Mouse (Mus musculus) forebrain, embryonic 14.5 days (tissue): ENCODE data around the gene BC107364. TPM values are rescaled to one million over a fixed set of nuclear protein-coding genes. Genes with fewer than 3 reads are reported as not detected.
"Not testable (repeated sequence)": the region's sequence is repeated elsewhere in the genome, so short reads cannot be mapped to it uniquely, and the experiment has no call there.

Experiments
- ATAC-seq: fragments of 200-750 bp; cut with Nextera tagmentation; 2 replicates; pipeline ENCODE4 v1.8.0; 2017; ENCODE audit warnings: mild to moderate bottlenecking, moderate library complexity
- DNase-seq: peaks from one replicate; pipeline ENCODE4 v3.0.0-alpha.2; 2015; ENCODE audit warnings: low spot score
- H3K27ac ChIP-seq: fragments of 300-500 bp; sonication (generic); 2 replicates; pipeline ENCODE4 v1.5.1; 2014; ENCODE audit warnings: low read depth, mild to moderate bottlenecking, control low read depth, low read length, moderate library complexity
- H3K27me3 ChIP-seq: fragments of 300-500 bp; sonication (generic); replicated peaks from 2 replicates; pipeline ENCODE4 v1.6.1; 2014; ENCODE audit warnings: low read length, control low read depth, mixed read lengths; ENCODE audit not compliant: control insufficient read depth, insufficient read depth
- H3K36me3 ChIP-seq: fragments of 300-500 bp; sonication (generic); 2 replicates; pipeline ENCODE4 v1.6.1; 2014; ENCODE audit warnings: low read length, control low read depth; ENCODE audit not compliant: control insufficient read depth, insufficient read depth
- H3K4me1 ChIP-seq: fragments of 300-500 bp; sonication (generic); 2 replicates; pipeline ENCODE4 v1.6.1; 2014; ENCODE audit warnings: antibody characterized with exemption, low read length, control low read depth; ENCODE audit not compliant: control insufficient read depth, insufficient read depth
- H3K4me2 ChIP-seq: fragments of 300-500 bp; sonication (generic); 2 replicates; pipeline ENCODE4 v1.6.1; 2014; ENCODE audit warnings: mild to moderate bottlenecking, control low read depth, low read length
- H3K4me3 ChIP-seq: fragments of 300-500 bp; sonication (generic); 2 replicates; pipeline ENCODE4 v1.5.1; 2014; ENCODE audit warnings: low read depth, low read length, control low read depth
- H3K9ac ChIP-seq: fragments of 300-500 bp; sonication (generic); 2 replicates; pipeline ENCODE4 v1.6.1; 2014; ENCODE audit warnings: mild to moderate bottlenecking, low read length, control low read depth, moderate library complexity
- H3K9me3 ChIP-seq: fragments of 300-500 bp; sonication (generic); replicated peaks from 2 replicates; pipeline ENCODE4 v1.6.1; 2016; ENCODE audit warnings: low read length, control low read depth, mixed read lengths; ENCODE audit not compliant: control insufficient read depth
- WGBS: fragments of 180-500 bp; shearing (Covaris S2); extraction: QIAGEN DNeasy Blood & Tissue Kit; methylation state at CpG from one replicate; pipeline ENCODE4 v1.1.7; 2014; 5-methylcytosine and 5-hydroxymethylcytosine counted together
- polyA plus RNA-seq: library from polyadenylated mRNA; unstranded; fragments of >200 nt; fragmentation: Nextera tagmentation; extraction: Ambion mirVana; gene quantifications from 2 replicates; pipeline ENCODE4 v1.2.1, GENCODE M21; 2014

BC107364 gene
- polyA plus RNA-seq, 1 experiment from 2014 or later: not detected

- peak; percentile 76 for ATAC-seq
- H3K36me3 ChIP-seq, H3K27ac ChIP-seq, H3K27me3 ChIP-seq, H3K9me3 ChIP-seq, H3K9ac ChIP-seq, DNase-seq, H3K4me2 ChIP-seq, H3K4me3 ChIP-seq, H3K4me1 ChIP-seq: not testable (repeated sequence)
- WGBS: no CpG with 5 or more reads among the region's 68 CpGs
Measured at GRCm38 (mm10) chr3:96449762-96450585, 2.1 kb downstream of the BC107364 start.

GRCm38 (mm10) chr3:96445436-96445835, 6.7 kb downstream of the BC107364 start:
- H3K27me3 ChIP-seq: peaks cover 33% of the 10 kb centered on the region
- ATAC-seq (no peak), DNase-seq (no peak)
- no peak overlapping the region for H3K4me2 ChIP-seq
- H3K36me3 ChIP-seq: no peaks in the 10 kb centered on the region
- no peak overlapping the region for H3K27ac ChIP-seq
- 83% methylated on average over 4 of the region's 4 CpGs for WGBS
- no peaks in the 10 kb centered on the region for H3K9me3 ChIP-seq
- H3K9ac ChIP-seq: no peak overlapping the region
- no peaks in the 10 kb centered on the region for H3K4me1 ChIP-seq
- H3K4me3 ChIP-seq: no peak overlapping the region

GRCm38 (mm10) chr3:96440578-96440977, 11.5 kb downstream of the BC107364 start:
- H3K9ac ChIP-seq: peak overlapping the region; percentile 35
- no peaks in the 10 kb centered on the region for H3K4me1 ChIP-seq
- H3K27me3 ChIP-seq: peaks cover 65% of the 10 kb centered on the region
- H3K4me3 ChIP-seq: peak overlapping the region; percentile 27
- H3K9me3 ChIP-seq: no peaks in the 10 kb centered on the region
- H3K4me2 ChIP-seq: peak overlapping the region; percentile 52
- no peak overlapping the region for H3K27ac ChIP-seq
- WGBS: under 1% methylated on average over 13 of the region's 13 CpGs
- no peaks in the 10 kb centered on the region for H3K36me3 ChIP-seq
- DNase-seq (peak; percentile 83), ATAC-seq (no peak)

- peak; percentile 36 for DNase-seq
- under 1% methylated on average over 26 of the region's 26 CpGs for WGBS
- Histone ChIP-seq H3K4me3 (0 out of 2 replicates have a peak overlapping the region, but pooled peaks have one; percentile 2), H3K9ac (no peak overlapping the region), H3K36me3 (no peaks in the 10 kb centered on the region), H3K27ac (no peak overlapping the region), H3K4me1 (no peaks in the 10 kb centered on the region), H3K27me3 (peaks cover 47% of the 10 kb centered on the region), H3K9me3 (no peaks in the 10 kb centered on the region), H3K4me2 (no peak overlapping the region)
- no peak for ATAC-seq
Measured at GRCm38 (mm10) chr3:96435557-96436091, 16.5 kb downstream of the BC107364 start.

GRCm38 (mm10) chr3:96432207-96432606, 19.9 kb downstream of the BC107364 start:
- H3K9me3 ChIP-seq: no peaks in the 10 kb centered on the region
- H3K27ac ChIP-seq: no peak overlapping the region
- H3K4me2 ChIP-seq: no peak overlapping the region
- no peaks in the 10 kb centered on the region for H3K36me3 ChIP-seq
- peaks cover 40% of the 10 kb centered on the region for H3K27me3 ChIP-seq
- ATAC-seq: no peak
- no peak overlapping the region for H3K9ac ChIP-seq
- no peak overlapping the region for H3K4me3 ChIP-seq
- under 1% methylated on average over 3 of the region's 3 CpGs for WGBS
- DNase-seq: no peak
- H3K4me1 ChIP-seq: no peaks in the 10 kb centered on the region

- no peak overlapping the region for H3K4me2 ChIP-seq
- H3K27me3 ChIP-seq: peaks cover 21% of the 10 kb centered on the region; the same call in 1 of the 2 replicates
- no peak overlapping the region for H3K4me3 ChIP-seq
- no peak overlapping the region for H3K9ac ChIP-seq
- WGBS: 83% methylated on average over 4 of the region's 4 CpGs
- DNase-seq (no peak), ATAC-seq (no peak)
- H3K9me3 ChIP-seq: no peaks in the 10 kb centered on the region
- no peaks in the 10 kb centered on the region for H3K4me1 ChIP-seq
- H3K36me3 ChIP-seq: no peaks in the 10 kb centered on the region
- H3K27ac ChIP-seq: no peak overlapping the region
Measured at GRCm38 (mm10) chr3:96429819-96430132, 22.3 kb downstream of the BC107364 start.

- Histone ChIP-seq H3K4me3 (no peak overlapping the region), H3K36me3 (no peaks in the 10 kb centered on the region), H3K27ac (no peak overlapping the region), H3K4me1 (no peaks in the 10 kb centered on the region), H3K9me3 (no peaks in the 10 kb centered on the region), H3K9ac (no peak overlapping the region), H3K4me2 (no peak overlapping the region), H3K27me3 (peaks cover 20% of the 10 kb centered on the region; the same call in 1 of the 2 replicates)
- DNase-seq (no peak), ATAC-seq (no peak)
- WGBS: 91% methylated on average over 13 of the region's 13 CpGs
Measured at GRCm38 (mm10) chr3:96428941-96429818, 22.9 kb downstream of the BC107364 start.

- 5% methylated on average over 16 of the region's 16 CpGs for WGBS
- H3K4me2 ChIP-seq: no peak overlapping the region
- H3K27ac ChIP-seq: no peak overlapping the region
- peaks cover 11% of the 10 kb centered on the region; the same call in 1 of the 2 replicates for H3K27me3 ChIP-seq
- no peak overlapping the region for H3K9ac ChIP-seq
- H3K9me3 ChIP-seq: no peaks in the 10 kb centered on the region
- H3K4me3 ChIP-seq: no peak overlapping the region
- DNase-seq (no peak), ATAC-seq (no peak)
- H3K4me1 ChIP-seq: no peaks in the 10 kb centered on the region
- H3K36me3 ChIP-seq: no peaks in the 10 kb centered on the region
Measured at GRCm38 (mm10) chr3:96427761-96428462, 24.2 kb downstream of the BC107364 start.
